Mouse (Mus musculus): ENCODE measurements around the gene Arhgef39.

GRCm38 (mm10) chr4:43492821-43493185, 6.7 kb downstream of the Arhgef39 start, which contains the start of gene Ccdc107:
- no peak for TF ChIP-seq CTCF (IDR thresholded peaks at IDR 0.05; ENCODE audit: low read depth)
- peak; percentile 86 for TF ChIP-seq EP300 (IDR thresholded peaks at IDR 0.05; ENCODE audit: low read depth)

All from heart, postnatal 0 days (tissue).